Mouse (Mus musculus): ENCODE data around the gene Catsper2.

DNA sequence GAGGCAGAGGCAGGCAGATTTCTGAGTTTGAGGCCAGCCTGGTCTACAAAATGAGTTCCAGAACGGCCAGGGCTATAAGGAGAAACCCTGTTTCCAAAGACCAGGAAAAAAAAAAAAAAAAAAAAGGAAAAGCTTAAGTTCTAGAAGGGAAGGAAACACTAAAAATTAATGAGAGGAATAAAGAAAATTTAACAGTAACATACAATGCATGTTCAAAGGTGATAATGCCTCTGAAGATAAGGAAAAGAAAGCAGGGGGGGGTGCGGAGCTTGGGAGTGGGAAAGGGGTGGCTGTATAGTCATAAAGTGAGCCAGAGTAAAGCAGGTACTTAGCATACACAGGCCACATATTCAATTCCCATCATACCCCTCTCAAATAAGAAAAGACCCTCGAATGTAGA, 31.5 kb upstream of the Catsper2 start:
- TF ChIP-seq CTCF (IDR thresholded peaks at IDR 0.05; ENCODE audit: borderline replicate concordance, insufficient read depth, low read length) (no peak), POLR2A (IDR thresholded peaks at IDR 0.05; ENCODE audit: low read depth, low read length) (no peak)
